Mouse (Mus musculus): ENCODE data around the gene Atp5h. TPM values are rescaled to one million over a fixed set of nuclear protein-coding genes. Genes with fewer than 3 reads are reported as not detected.

The Atp5h gene
- total RNA-seq, 2 experiments from 2014 or later: 468 to 483 TPM

DNA sequence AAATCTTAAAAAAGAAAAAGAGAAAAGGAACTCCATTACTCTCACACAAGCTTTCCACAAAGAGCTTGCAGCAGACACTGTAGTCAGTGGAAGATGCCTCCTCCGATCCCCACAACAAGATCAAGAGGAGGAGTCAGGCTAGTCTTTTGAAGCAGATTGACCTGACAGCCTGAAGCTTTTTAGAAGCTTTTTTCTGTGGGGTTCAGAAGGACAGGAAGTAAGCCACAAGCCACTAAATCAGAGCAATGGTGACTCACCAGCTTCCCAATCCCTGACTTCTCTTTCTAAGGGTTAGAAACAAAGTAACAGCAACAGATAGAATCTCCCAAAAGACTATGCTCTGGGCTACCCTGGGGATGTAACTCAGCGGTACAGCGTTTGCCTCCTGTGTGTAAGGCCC, 19.6 kb upstream of the Atp5h start:
- no peak for DNase-seq (ENCODE audit: low spot score in 2 of 2)

DNA sequence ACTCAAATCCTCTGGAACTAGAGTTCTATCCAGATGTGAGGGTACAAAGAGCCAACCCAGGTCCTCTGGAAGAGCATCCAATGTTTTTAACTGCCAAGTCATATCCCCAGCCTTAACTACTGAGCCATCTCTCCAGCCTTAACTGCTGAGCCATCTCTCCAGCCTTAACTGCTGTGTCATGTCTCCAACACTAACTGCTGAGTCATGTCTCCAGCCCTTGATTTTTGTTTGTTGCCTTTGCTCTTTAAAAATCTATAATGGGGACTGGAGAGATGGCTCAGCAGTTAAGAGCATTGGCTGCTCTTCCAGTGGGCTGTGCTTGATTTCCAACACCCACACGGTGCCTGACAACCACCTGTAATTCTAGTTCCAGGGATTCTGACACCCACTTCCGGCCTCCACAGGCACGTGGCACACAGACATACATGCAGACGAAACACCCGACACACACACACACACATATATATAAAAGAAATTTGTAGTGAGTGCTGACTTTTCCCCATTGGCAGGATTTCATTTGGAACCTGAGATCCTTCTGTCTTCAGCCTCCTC, 17.9 kb upstream of the Atp5h start:
- peak in 1 of 2 experiments; percentile 35 for DNase-seq (ENCODE audit: low spot score in 2 of 2)

DNA sequence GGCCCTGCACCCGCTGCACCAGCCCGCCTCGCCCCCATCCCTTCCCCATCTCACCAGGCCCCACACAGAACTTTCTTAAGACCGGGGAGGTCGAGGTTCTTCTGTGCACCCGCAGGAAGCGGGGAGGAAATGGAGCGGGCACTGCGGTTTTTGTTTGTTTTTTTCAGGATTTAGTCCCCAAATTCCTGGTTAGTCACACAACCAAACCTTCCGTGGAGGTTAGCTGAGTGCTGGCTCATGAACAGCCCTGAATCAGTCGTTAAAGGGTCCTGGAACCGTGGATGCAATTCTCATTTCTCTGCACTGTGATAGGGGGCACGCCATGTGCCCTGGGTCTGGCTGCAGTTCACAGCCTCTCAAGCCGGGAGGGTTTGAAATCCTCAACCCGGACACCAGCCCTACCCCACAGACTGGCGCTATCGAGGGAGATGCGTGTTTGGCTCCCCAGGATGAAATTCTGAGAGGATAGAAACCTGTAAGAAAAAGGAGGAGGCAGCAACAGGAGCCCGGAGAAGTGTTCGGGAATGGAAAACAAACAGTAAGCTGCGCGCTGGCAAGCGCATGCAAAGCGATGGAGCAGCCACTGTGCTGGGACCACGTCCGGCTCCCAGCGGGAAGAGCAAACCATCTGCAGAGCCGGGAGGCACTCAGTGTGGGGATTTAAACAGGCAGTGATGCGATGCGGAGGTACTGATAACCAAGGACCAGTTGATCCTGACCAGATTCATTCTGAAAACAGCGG, 16.0 kb upstream of the Atp5h start:
- no peak for DNase-seq (ENCODE audit: low spot score in 2 of 2)

DNA sequence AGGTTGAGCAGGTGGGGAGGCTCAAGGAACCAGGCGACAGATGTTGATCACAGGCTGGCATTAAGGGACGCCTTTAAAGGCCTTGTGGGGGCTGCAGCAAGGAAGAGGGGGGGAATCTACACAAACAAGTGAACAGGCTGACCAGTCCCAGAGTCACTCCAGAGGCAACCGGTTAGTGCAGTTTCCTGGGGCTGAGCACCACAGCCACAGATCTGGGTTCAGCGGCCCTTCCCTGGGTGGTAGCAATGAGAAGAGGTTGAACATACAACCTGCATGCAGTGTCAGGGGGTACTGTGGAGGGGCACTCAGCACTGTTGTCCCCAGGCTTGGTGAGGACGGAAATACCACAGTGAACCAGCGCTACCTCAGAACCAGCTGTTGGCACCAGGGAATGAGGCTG, 13.6 kb upstream of the Atp5h start:
- DNase-seq (ENCODE audit: low spot score in 2 of 2): no peak

DNA sequence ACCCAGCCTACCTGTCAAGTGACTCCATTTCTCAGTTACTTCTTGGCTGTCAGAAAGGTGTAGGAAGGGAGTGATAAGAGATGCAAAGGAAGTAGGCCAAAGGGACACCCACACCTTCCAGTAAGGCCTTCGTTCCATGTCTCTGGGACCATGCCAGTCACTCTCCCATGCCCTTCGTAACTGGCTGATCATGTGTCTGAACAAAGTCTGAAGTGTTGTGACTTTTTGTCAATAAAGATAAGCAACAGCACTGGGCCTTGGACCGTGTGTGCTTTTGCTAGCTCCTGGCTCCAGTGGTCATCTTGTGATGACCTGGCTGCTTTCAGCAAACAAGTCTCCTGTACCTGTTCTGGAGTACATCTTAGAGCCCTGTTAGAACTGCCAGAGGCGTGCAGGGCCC, 13.1 kb upstream of the Atp5h start:
- no peak for DNase-seq (ENCODE audit: low spot score in 2 of 2)

DNA sequence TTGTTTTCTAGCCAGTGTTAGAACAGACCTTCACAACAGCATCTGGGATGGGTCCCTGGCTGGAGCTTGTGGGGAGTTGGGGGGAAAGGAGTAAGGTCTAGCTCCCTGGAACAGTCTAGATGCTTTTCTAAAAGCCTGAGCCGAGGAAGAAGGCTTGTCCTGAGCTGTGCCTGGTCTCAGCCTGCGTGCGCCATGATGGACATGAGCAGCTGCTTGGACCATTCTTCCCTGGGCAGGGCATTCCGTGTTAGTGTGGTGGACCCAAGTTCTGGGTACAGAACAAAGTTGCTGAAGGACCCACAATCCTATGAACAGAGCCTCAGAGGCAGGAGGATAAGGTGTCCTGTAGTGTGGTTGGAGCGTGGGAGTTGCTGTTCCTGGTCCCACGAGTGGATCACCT, 10.8 kb upstream of the Atp5h start:
- no peak for DNase-seq (ENCODE audit: low spot score in 2 of 2)

DNA sequence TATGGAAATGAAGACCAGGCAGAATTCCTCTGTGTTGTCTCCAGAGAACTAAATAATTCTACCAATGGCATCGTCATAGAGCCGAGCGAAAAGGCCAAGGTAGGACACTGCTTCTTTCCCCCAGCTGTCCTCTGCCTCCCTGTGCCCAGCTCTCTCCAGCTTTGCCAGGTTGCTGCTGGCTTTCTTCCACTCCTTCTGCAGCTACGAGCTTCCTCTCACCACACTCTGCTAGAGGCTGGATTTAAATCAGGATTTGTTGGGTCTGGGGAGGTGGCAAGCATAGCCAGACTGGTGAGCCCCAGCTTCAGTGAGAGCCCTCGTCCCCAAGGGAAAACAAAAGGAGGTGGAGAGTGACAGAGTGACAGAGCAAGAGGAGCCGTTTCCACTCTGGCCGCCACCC, 9.5 kb upstream of the Atp5h start:
- no peak for DNase-seq (ENCODE audit: low spot score in 2 of 2)

DNA sequence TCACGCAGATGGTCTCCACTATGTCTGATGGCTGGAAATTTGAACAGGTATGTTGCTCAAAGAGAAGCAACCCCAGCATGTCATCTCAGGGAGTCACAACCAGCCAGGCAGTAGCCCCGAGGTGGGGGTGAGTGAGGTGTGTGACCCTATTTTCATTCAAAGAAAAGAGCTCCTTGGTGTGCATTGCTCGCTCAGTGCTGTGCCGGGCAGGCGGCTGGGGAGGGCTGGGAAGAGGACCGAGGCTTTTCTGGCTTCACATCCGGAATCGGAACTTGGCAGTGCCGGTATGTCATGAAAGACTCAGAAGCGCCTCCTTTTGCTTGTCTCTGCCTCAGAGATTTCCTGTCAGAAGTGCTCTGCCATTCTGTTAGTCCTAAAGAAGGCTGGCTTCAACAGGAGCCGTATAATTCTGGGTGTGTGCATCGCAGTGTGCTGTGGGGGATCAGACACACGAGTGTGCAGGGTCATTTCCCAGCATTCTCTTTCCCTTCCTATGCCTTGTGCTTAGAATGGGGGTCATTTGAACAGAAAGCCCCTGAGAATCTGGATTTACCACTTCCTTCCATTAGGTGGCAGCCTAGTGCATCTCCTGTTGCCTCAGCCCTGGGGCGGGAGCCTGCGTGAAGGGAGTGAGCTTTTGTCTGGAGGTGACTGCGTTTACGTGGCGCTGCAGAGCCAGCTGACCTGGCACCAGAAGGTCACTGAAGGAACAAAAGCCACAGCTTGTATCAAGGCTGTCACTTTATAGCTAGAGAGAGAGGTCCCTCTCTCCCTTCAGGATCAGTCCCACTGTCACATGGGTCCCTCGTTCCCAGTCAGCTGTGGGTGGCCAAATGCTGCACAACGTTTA, 7.9 kb upstream of the Atp5h start:
- DNase-seq (ENCODE audit: low spot score in 2 of 2): peak; percentile 66 to 86

DNA sequence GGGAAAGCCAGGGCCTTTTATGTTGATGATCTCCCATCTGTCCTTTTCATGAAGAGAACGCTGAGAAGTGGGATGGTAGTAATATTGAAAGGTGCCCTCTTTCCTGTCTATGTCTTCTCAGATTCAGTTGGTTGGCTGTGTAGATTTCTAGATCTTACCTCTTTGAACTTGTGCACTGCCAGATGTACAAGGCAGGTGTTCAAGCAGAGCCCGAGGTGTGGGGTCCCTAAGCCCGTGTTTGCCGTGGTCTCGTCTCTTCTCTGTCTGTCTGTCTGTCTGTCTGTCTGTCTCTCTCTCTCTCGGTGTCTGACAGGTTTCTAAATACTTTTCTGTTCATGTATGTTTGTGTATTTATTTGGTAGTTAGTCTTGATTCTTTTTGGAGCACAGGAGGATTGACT, 5.9 kb upstream of the Atp5h start:
- DNase-seq (ENCODE audit: low spot score in 2 of 2): no peak

DNA sequence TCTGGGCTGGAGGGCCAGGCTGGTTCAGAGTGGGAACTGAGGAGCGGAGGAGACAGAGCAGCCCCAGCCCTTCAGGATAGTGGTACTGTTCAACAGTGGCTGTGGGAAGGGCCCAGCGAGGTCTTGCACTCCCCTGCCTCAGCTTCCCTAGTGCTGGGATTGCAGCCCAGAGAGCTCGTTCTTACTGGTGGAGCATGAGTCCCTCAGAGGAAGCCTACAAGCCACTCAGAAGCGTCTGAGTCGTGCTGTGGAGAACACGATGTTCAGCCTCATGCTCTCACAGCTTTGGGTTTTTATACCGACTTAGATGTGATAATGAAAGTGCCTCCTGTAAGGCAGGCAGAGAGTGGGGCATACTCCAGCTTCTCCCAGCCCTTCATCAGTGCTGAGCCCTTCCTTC, 4.9 kb upstream of the Atp5h start:
- DNase-seq (ENCODE audit: low spot score in 2 of 2): no peak

DNA sequence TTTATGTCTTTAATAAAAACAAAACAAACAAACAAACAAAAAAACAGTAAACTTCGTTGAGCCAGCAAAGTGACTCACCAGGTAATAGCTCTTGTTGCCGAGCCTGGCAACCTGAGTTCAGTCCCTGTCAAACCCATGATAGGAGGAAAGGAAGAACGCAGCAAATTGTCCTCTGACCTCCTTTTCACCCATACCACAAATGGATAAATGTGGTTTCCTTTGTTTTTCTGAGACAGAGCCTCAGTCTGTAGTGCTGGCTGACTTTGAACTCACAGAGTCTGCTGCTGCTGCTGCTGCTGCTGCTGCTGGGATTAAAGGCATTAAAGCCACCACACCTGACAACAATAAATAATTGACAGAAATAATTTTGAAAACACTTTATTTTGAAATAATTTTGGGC, 3.3 kb upstream of the Atp5h start:
- no peak for DNase-seq (ENCODE audit: low spot score in 2 of 2)

DNA sequence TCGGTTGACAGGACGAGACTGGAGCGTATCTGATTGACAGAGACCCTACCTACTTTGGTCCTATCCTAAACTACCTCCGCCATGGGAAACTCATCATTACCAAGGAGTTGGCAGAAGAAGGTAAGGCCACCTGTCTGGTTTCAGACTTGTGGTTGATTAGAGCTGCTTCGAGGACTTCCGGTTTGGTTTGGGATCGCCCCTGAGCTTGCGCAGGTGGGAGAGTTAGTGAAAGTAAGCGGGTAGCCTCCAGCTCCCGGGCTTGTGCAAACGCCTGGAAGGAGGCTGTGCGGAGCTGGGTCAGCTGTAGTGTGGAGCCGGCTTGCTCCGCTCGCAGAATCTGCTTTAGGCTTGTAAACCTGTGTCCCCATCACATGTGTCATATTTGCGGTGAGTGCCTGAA, 2.2 kb upstream of the Atp5h start:
- no peak for DNase-seq (ENCODE audit: low spot score in 2 of 2)

DNA sequence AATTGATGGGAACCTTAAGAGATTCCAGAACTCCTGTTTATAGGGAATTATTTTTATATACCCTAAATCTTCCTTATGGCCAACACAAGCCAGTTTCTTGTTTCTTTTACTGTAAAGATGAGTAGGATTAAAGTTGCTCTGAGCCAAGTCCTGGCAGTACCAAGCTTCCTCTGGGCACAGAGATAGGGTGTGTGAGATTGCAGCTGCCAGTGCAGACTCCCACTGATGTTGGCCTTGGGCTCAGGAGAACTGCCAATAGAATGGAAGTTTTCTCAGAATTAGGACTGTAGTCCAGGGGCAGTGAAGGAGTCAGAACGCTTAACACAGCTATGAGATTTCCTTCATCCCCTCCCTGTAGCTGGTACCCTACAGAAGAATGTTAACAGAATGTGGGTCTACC, 1.6 kb upstream of the Atp5h start:
- no peak for DNase-seq (ENCODE audit: low spot score in 2 of 2)

DNA sequence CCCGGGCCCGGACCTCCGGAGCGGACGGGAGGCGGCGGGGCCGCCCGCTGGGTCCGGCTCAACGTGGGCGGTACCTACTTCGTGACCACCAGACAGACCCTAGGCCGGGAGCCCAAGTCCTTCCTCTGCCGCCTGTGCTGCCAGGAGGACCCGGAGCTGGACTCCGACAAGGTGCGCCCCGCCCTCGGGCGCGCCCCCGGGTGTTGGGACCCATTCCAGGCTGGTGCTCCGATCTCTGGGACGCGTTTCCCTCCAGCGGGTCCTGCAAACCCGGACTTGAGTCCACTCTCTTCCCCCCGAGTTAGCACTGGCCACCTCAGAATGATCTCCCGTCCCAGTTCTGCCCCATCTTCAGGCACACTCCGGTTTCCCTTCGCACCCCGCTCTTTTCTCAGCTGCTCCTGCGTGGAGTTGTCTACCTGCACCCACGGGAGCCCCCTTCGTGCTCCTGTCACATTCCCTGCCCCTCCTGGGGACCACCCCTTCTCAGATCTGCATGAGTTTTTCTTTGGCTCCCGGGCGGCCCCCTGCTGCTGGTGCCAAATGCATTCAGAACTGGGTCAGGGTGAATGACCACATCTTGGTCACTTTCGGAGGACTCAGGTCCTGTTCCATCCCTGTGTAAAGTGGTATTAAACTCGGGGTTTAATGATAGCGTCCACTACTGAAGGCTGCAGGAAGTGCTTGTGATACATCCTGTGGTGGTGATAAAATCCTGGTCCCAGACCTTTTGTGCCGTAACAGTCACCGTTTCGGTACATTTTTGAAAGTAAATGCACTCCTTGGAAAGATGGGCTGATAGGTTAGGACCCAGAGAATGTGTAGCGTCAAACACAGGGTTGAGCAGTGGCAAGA, 801 bp upstream of the Atp5h start:
- DNase-seq (ENCODE audit: low spot score in 2 of 2): peak in 1 of 2 experiments; percentile 40

DNA sequence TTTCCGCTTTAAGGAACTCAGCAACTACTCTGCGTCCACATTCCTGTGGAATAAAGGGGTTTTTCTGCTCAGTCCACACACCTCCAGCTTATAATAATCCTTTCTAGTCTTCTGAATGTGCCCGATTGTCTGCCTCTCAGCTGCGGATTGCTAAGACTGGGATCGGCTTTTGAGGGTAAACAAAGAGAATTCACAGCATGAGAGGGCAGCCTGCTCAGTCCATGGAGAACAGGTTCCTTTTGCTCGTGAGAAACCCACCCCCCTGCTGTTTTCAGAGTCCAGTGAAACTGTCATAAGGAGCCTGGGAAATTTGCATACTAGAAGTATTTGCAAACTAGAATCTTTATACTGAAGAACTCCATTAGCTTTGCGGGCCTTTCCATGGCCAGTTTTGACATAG, 10.2 kb downstream of the Atp5h start:
- no peak for DNase-seq (ENCODE audit: low spot score in 2 of 2)

DNA sequence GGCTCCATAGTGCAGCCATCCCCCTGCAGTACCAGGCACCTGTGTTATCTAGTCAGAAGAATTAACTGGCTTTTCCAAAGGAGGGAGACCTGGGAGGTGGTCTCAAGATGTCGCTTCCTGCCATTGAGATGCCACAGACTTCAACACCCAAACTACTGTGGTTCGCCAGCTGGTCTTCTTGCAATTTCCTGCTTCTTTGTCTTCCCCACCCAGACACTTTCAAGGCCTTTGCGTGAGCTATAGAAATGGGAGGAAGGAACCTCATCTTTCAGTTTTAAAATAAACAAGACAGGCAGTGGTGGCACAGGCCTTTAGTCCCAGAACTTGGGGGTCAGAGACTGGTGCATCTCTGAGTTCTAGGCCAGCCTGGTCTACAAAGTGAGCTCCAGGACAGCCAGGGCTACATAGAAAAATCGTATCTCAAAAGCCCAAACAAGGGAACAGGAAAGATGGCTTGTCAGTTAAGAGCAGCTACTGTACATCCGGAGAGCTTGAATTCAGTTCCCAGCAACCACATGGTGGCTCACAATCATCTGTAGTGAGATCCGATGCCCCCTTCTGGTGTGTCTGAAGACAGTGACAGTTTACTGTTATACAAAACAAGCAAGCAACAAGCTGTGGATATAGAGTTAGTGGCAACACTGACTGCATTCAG, 11.4 kb downstream of the Atp5h start:
- DNase-seq (ENCODE audit: low spot score in 2 of 2): no peak

DNA sequence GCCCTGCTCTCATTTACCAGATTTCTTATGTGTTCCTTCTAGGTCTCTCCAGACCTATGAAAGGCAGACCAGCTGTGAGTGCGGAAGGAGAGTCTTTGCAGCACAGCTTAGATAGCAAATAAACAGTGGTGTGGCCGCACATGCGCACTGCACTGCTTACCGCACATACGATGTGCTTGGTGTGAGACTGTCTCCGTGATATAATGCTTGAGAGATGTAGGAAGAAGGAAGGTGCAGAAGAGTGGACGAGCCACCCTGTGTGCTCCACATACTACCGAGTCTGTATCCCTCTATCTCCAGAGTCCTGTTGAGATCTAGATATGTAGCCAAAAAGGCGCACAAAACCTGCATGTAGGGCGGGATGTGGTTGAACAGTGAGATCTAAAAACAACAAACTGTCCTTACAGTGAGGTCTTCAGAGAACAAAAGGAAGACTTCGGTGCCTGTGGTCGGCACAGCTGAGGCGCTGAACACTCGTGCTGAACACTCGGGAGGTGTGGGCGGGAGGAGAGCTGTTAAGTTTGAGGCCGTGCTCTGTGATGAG, 12.8 kb downstream of the Atp5h start:
- DNase-seq (ENCODE audit: low spot score in 2 of 2): peak in 1 of 2 experiments; percentile 36

DNA sequence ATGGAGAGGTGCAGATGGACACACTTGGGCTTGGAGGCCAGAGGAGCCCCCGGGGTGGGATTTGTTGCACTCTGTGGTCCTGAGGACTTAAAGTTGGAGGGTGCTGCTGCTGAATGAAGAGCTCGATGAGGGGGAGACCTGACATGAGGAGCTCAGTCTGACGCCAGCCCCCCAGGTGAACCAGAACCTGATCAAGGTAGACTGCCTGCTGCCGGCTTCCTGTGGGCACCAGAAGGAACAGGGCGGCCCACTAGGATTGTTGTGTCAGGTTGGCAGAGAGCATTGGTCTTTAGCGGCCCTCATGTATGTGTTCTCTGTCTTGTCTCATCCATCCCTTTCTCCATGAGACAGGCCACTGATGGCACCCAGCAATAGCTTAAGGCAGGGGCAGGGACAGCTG, 14.0 kb downstream of the Atp5h start:
- DNase-seq (ENCODE audit: low spot score in 2 of 2): no peak

DNA sequence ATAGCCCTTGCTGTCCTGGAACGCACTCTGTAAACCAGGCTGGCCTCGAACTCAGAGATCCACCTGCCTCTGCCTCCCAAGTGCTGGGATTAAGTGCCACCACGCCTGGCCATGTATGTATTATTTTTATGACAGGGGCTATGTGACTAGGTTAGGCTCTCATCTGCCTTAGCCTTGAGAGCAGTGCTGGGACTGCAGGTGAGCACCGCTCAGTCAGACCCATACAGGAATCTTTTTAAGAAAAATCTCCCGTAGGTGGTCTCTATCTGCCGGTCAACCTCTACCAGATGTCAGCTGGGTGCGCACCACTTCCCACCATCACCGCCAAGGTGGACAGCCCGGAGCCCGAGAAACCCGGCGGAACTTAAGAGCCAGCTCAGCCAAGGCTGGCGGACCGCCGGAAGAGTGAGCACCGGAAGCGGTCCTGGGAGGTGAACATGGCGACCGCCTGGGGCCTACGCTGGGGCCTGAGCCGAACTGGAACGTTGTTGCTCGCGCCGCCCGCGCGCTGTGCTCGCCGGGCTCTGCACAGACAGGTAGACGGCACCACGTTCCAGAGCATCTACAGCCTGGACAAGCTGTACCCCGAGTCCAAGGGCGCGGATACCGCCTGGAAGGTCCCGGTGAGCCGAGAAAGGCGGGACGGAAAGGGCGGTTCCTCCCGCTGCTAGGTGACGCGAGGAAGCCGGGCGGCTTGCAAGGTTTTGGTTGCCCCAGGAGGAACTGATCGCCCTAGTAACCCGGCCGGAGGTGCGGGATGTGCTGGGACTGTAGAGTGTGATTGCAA, 16.2 kb downstream of the Atp5h start, which contains the start of gene Mrpl58:
Mrpl58 (plus strand) TSS at position 415 of the 787 bp plus-strand sequence.
- DNase-seq (ENCODE audit: low spot score in 2 of 2): peak; percentile 82 to 89

Data from layer of hippocampus, adult 18-20 months (tissue).